Comparison of ENCODE assay signal across 15 mouse cellular contexts in genomic region chr11:114321527-114321926, GRCm38 (mm10).
DNase-seq lines count a peak whose midpoint lies in the region; ATAC-seq and TF ChIP-seq lines count a peak whose summit lies in the region.
"Had no signal": no experiment of that assay in that cellular context is flagged by ENCODE, and none has a peak within 500 bp of the region (broad histone marks: within the 10 kb centered on the region; RNA-seq: fewer than 3 reads in every experiment).

No protein-coding gene starts in this region.

- H3K36me3 ChIP-seq in forebrain, embryonic 15.5 days: no peaks in the 10 kb centered on the region
- no peaks in the 10 kb centered on the region for H3K36me3 ChIP-seq in forebrain, embryonic 10.5 days (replicated peaks)
- H3K36me3 ChIP-seq in midbrain, embryonic 14.5 days (ENCODE audit: control insufficient read depth, insufficient read depth, low read length): no peaks in the 10 kb centered on the region
- H3K36me3 ChIP-seq in midbrain, embryonic 10.5 days: no peaks in the 10 kb centered on the region
- H3K36me3 ChIP-seq in midbrain, embryonic 16.5 days (ENCODE audit: control insufficient read depth, insufficient read depth, low read length): no peaks in the 10 kb centered on the region
- H3K36me3 ChIP-seq: hindbrain, embryonic 10.5 days; midbrain, embryonic 12.5 days; neural tube, embryonic 12.5 days had no signal

- no peak for ATAC-seq in forebrain, embryonic 15.5 days (replicated peaks)
- no peak for ATAC-seq in midbrain, embryonic 14.5 days (ENCODE audit: low FRiP score, low TSS enrichment)
- ATAC-seq in midbrain, embryonic 16.5 days: no peak
- ATAC-seq: intestine, postnatal 0 days had no signal

- H3K27me3 ChIP-seq in forebrain, embryonic 15.5 days: no peaks in the 10 kb centered on the region
- H3K27me3 ChIP-seq in forebrain, embryonic 10.5 days (ENCODE audit: poor library complexity, severe bottlenecking): no peaks in the 10 kb centered on the region
- H3K27me3 ChIP-seq in midbrain, embryonic 14.5 days (ENCODE audit: control insufficient read depth, insufficient read depth, low read length): no peaks in the 10 kb centered on the region
- no peaks in the 10 kb centered on the region for H3K27me3 ChIP-seq in midbrain, embryonic 10.5 days (ENCODE audit: low read depth, poor library complexity, severe bottlenecking)
- no peaks in the 10 kb centered on the region; the same call in 1 of the 2 replicates for H3K27me3 ChIP-seq in midbrain, embryonic 16.5 days (ENCODE audit: control insufficient read depth, insufficient read depth, low read depth, low read length)
- H3K27me3 ChIP-seq: midbrain, embryonic 12.5 days; neural tube, embryonic 12.5 days had no signal

- H3K9me3 ChIP-seq in forebrain, embryonic 15.5 days: no peaks in the 10 kb centered on the region
- no peaks in the 10 kb centered on the region for H3K9me3 ChIP-seq in forebrain, embryonic 10.5 days
- no peaks in the 10 kb centered on the region for H3K9me3 ChIP-seq in midbrain, embryonic 14.5 days (ENCODE audit: control insufficient read depth, low read length)
- no peaks in the 10 kb centered on the region for H3K9me3 ChIP-seq in midbrain, embryonic 10.5 days (replicated peaks)
- no peaks in the 10 kb centered on the region for H3K9me3 ChIP-seq in midbrain, embryonic 16.5 days (replicated peaks; ENCODE audit: control insufficient read depth, low read length, poor library complexity, severe bottlenecking)
- H3K9me3 ChIP-seq: hindbrain, embryonic 10.5 days; midbrain, embryonic 12.5 days; neural tube, embryonic 12.5 days had no signal

- H3K4me3 ChIP-seq in forebrain, embryonic 15.5 days: no peak overlapping the region
- no peak overlapping the region for H3K4me3 ChIP-seq in forebrain, embryonic 10.5 days
- H3K4me3 ChIP-seq in midbrain, embryonic 14.5 days (replicated peaks; ENCODE audit: low read depth, low read length): no peak overlapping the region
- no peak overlapping the region for H3K4me3 ChIP-seq in midbrain, embryonic 10.5 days
- H3K4me3 ChIP-seq in midbrain, embryonic 16.5 days (ENCODE audit: low read depth, low read length): no peak overlapping the region
- no peak overlapping the region for H3K4me3 ChIP-seq in gastrocnemius, adult 2 months
- H3K4me3 ChIP-seq: hindbrain, embryonic 10.5 days; midbrain, embryonic 12.5 days; neural tube, embryonic 12.5 days had no signal

- intact Hi-C loops in gastrocnemius, adult 2 months (cut with DNase I): no loop called here
- intact Hi-C loops in left cerebral cortex, postnatal 10 days (cut with DNase I): no loop called here

- no peak for DNase-seq in forebrain, embryonic 10.5 days (ENCODE audit: extremely low spot score, low spot score)
- DNase-seq in midbrain, embryonic 14.5 days: peak; percentile 52
- no peak for DNase-seq in midbrain, embryonic 10.5 days (ENCODE audit: low spot score)
- peak; percentile 67 for DNase-seq in thymus, postnatal 4 days
- DNase-seq in gastrocnemius, adult 2 months: no peak
- no peak for DNase-seq in left cerebral cortex, postnatal 10 days (ENCODE audit: extremely low spot score in 1 of 2, low spot score in 2 of 2)
- DNase-seq: adrenal gland, adult 2 months; cerebellum, adult 8-10 months; kidney, postnatal 10 days had no signal

- no peak for TF ChIP-seq CTCF in gastrocnemius, adult 2 months (IDR thresholded peaks at IDR 0.05)

- no peak overlapping the region for H3K4me2 ChIP-seq in forebrain, embryonic 15.5 days (replicated peaks)
- no peak overlapping the region for H3K4me2 ChIP-seq in midbrain, embryonic 14.5 days (ENCODE audit: low read length)
- H3K4me2 ChIP-seq in midbrain, embryonic 16.5 days (ENCODE audit: low read length): no peak overlapping the region
- H3K4me2 ChIP-seq: midbrain, embryonic 12.5 days; neural tube, embryonic 12.5 days had no signal

- H3K9ac ChIP-seq in forebrain, embryonic 15.5 days (replicated peaks): no peak overlapping the region
- no peak overlapping the region for H3K9ac ChIP-seq in midbrain, embryonic 14.5 days (replicated peaks; ENCODE audit: low read length)
- H3K9ac ChIP-seq in midbrain, embryonic 16.5 days (ENCODE audit: low read depth, low read length): no peak overlapping the region
- H3K9ac ChIP-seq: midbrain, embryonic 12.5 days; neural tube, embryonic 12.5 days had no signal

- 64% methylated on average over 8 of the region's 8 CpGs for WGBS in forebrain, embryonic 15.5 days
- WGBS in forebrain, embryonic 10.5 days: 93% methylated on average over 8 of the region's 8 CpGs
- 66% methylated on average over 8 of the region's 8 CpGs for WGBS in midbrain, embryonic 14.5 days
- WGBS in midbrain, embryonic 10.5 days: 95% methylated on average over 8 of the region's 8 CpGs
- WGBS in midbrain, embryonic 16.5 days: 67% methylated on average over 8 of the region's 8 CpGs

- H3K4me1 ChIP-seq in forebrain, embryonic 15.5 days: peaks cover 9% of the 10 kb centered on the region; the same call in 1 of the 2 replicates
- peaks cover 10% of the 10 kb centered on the region for H3K4me1 ChIP-seq in forebrain, embryonic 10.5 days
- 0 out of 2 replicates have a peak, but pooled peaks cover 4% of the 10 kb centered on the region for H3K4me1 ChIP-seq in midbrain, embryonic 14.5 days (ENCODE audit: control insufficient read depth, insufficient read depth, low read length)
- H3K4me1 ChIP-seq in midbrain, embryonic 10.5 days: peaks cover 7% of the 10 kb centered on the region; the same call in 1 of the 2 replicates
- H3K4me1 ChIP-seq in midbrain, embryonic 16.5 days (ENCODE audit: control insufficient read depth, insufficient read depth, low read length): peaks cover 6% of the 10 kb centered on the region
- H3K4me1 ChIP-seq: midbrain, embryonic 12.5 days had no signal

- H3K27ac ChIP-seq in forebrain, embryonic 15.5 days (replicated peaks): peak overlapping the region; percentile 71
- no peak overlapping the region for H3K27ac ChIP-seq in forebrain, embryonic 10.5 days
- peak overlapping the region; percentile 6; the same call in 1 of the 2 replicates for H3K27ac ChIP-seq in midbrain, embryonic 14.5 days (replicated peaks; ENCODE audit: low read depth, low read length)
- H3K27ac ChIP-seq in midbrain, embryonic 10.5 days (replicated peaks): no peak overlapping the region
- peak overlapping the region; percentile 53 for H3K27ac ChIP-seq in midbrain, embryonic 16.5 days (ENCODE audit: low read length)
- H3K27ac ChIP-seq in gastrocnemius, adult 2 months: no peak overlapping the region
- H3K27ac ChIP-seq: hindbrain, embryonic 10.5 days; midbrain, embryonic 12.5 days; neural tube, embryonic 12.5 days had no signal

Comparison
In these comparisons a context has a peak if more than half of its experiments do, and no peak if none do; other contexts are left out.
1. H3K27ac ChIP-seq: peak in forebrain, embryonic 15.5 days (single experiment), midbrain, embryonic 14.5 days (single experiment) and midbrain, embryonic 16.5 days (single experiment); none in forebrain, embryonic 10.5 days (single experiment), midbrain, embryonic 10.5 days (single experiment) and gastrocnemius, adult 2 months (single experiment).
2. DNase-seq: peak in midbrain, embryonic 14.5 days (single experiment) and thymus, postnatal 4 days (single experiment); none in forebrain, embryonic 10.5 days (single experiment), midbrain, embryonic 10.5 days (single experiment), gastrocnemius, adult 2 months (single experiment) and left cerebral cortex, postnatal 10 days (0 of 2).